Mouse (Mus musculus) lung, adult 2 months (tissue): ENCODE results near the gene Nr3c2.

ENCODE experiments used
- CTCF ChIP-seq: fragments of 200-500 bp; IDR thresholded peaks from 2 replicates; pipeline ENCODE4 v1.5.1; 2011; ENCODE audit warnings: mild to moderate bottlenecking, low read length, control low read depth; ENCODE audit not compliant: insufficient read depth
- POLR2A ChIP-seq: fragments of 200-500 bp; IDR thresholded peaks from 2 replicates; pipeline ENCODE4 v1.6.1; 2011; ENCODE audit warnings: low read depth, mild to moderate bottlenecking, control low read depth, low read length, borderline replicate concordance; ENCODE audit errors: extremely low read depth

- TF ChIP-seq CTCF (no peak), POLR2A (no peak)
Observed at GRCm38 (mm10) chr8:77122300-77122699, 223.1 kb downstream of the Nr3c2 start.
